Mouse (Mus musculus) liver, postnatal 0 days (tissue): ENCODE measurements around the gene Slc6a20a. TPM values are rescaled to one million over a fixed set of nuclear protein-coding genes. Genes with fewer than 3 reads are reported as not detected.
A peak's percentile ranks its signal among the peaks of the same experiment; 100 is the strongest.

Source experiments
- ATAC-seq: fragments of 200-750 bp; cut with Nextera tagmentation; 2 replicates; pipeline ENCODE4 v1.8.0; 2017; ENCODE audit warnings: mild to moderate bottlenecking, moderate library complexity
- DNase-seq: peaks from one replicate; pipeline ENCODE4 v3.0.0-alpha.2; 2016
- H3K27ac ChIP-seq: fragments of 300-500 bp; sonication (generic); 2 replicates; pipeline ENCODE4 v1.5.1; 2014; ENCODE audit warnings: antibody characterized with exemption, moderate library complexity, mild to moderate bottlenecking, low read depth
- H3K27me3 ChIP-seq: fragments of 300-500 bp; sonication (generic); 2 replicates; pipeline ENCODE4 v1.6.1; 2014; ENCODE audit warnings: low read length, control low read depth, mixed read lengths; ENCODE audit not compliant: insufficient read depth
- H3K36me3 ChIP-seq: fragments of 300-500 bp; sonication (generic); replicated peaks from 2 replicates; pipeline ENCODE4 v1.6.1; 2014; ENCODE audit warnings: mild to moderate bottlenecking, control low read depth, low read length, moderate library complexity, mixed read lengths; ENCODE audit not compliant: insufficient read depth
- H3K4me1 ChIP-seq: fragments of 300-500 bp; sonication (generic); 2 replicates; pipeline ENCODE4 v1.6.1; 2014; ENCODE audit warnings: antibody characterized with exemption, mild to moderate bottlenecking, control low read depth; ENCODE audit not compliant: insufficient read depth
- H3K4me2 ChIP-seq: fragments of 300-500 bp; sonication (generic); 2 replicates; pipeline ENCODE4 v1.6.1; 2014; ENCODE audit warnings: low read depth, mild to moderate bottlenecking, low read length, moderate library complexity, mixed read lengths
- H3K4me3 ChIP-seq: fragments of 300-500 bp; sonication (generic); 2 replicates; pipeline ENCODE4 v1.5.1; 2014; ENCODE audit warnings: low read depth, low read length
- H3K9ac ChIP-seq: fragments of 300-500 bp; sonication (generic); replicated peaks from 2 replicates; pipeline ENCODE4 v1.6.1; 2014; ENCODE audit warnings: mild to moderate bottlenecking, moderate library complexity
- H3K9me3 ChIP-seq: fragments of 300-500 bp; sonication (generic); 2 replicates; pipeline ENCODE4 v1.6.1; 2016; ENCODE audit warnings: mild to moderate bottlenecking, control low read depth, low read length, mixed read lengths
- CTCF ChIP-seq: sonication (generic); IDR thresholded peaks from 2 replicates; pipeline ENCODE4 v1.5.1; 2016; ENCODE audit warnings: antibody characterized with exemption, low read depth
- EP300 ChIP-seq: IDR thresholded peaks from 2 replicates; pipeline ENCODE4 v1.6.1; 2016; ENCODE audit warnings: antibody characterized with exemption, low read depth, mild to moderate bottlenecking
- WGBS: fragments of 180-500 bp; shearing (Covaris S2); extraction: QIAGEN DNeasy Blood & Tissue Kit; methylation state at CpG from one replicate; pipeline ENCODE4 v1.1.7; 2014; ENCODE audit not compliant: insufficient replicate concordance; 5-methylcytosine and 5-hydroxymethylcytosine counted together
- polyA plus RNA-seq: library from polyadenylated mRNA; unstranded; fragments of >200 nt; fragmentation: Nextera tagmentation; extraction: Ambion mirVana; gene quantifications from 2 replicates; pipeline ENCODE4 v1.2.1, GENCODE M21; 2015

The Slc6a20a gene
- polyA plus RNA-seq, 1 experiment from 2014 or later: 2.3 TPM

- ATAC-seq (no peak), DNase-seq (no peak)
- no peak for TF ChIP-seq CTCF
- no peak for TF ChIP-seq EP300
- no peak overlapping the region for H3K27ac ChIP-seq
- peaks cover 12% of the 10 kb centered on the region; the same call in 1 of the 2 replicates for H3K36me3 ChIP-seq
- no peaks in the 10 kb centered on the region for H3K27me3 ChIP-seq
- no peak overlapping the region for H3K9ac ChIP-seq
- H3K4me2 ChIP-seq: no peak overlapping the region
- no peaks in the 10 kb centered on the region for H3K4me1 ChIP-seq
- H3K4me3 ChIP-seq: no peak overlapping the region
- no peaks in the 10 kb centered on the region for H3K9me3 ChIP-seq
- 83% methylated on average over 2 of the region's 2 CpGs for WGBS
Observed at GRCm38 (mm10) chr9:123597376-123597775, 81.3 kb downstream of the Slc6a20a start.

GRCm38 (mm10) chr9:123596910-123597309, 81.8 kb downstream of the Slc6a20a start:
- Histone ChIP-seq H3K4me1 (no peaks in the 10 kb centered on the region), H3K27me3 (no peaks in the 10 kb centered on the region), H3K27ac (no peak overlapping the region), H3K9ac (no peak overlapping the region), H3K4me2 (no peak overlapping the region), H3K36me3 (peaks cover 12% of the 10 kb centered on the region; the same call in 1 of the 2 replicates), H3K4me3 (no peak overlapping the region), H3K9me3 (no peaks in the 10 kb centered on the region)
- no peak for TF ChIP-seq CTCF
- TF ChIP-seq EP300: no peak
- WGBS: 98% methylated on average over 2 of the region's 2 CpGs
- ATAC-seq: no peak
- DNase-seq: no peak

DNA sequence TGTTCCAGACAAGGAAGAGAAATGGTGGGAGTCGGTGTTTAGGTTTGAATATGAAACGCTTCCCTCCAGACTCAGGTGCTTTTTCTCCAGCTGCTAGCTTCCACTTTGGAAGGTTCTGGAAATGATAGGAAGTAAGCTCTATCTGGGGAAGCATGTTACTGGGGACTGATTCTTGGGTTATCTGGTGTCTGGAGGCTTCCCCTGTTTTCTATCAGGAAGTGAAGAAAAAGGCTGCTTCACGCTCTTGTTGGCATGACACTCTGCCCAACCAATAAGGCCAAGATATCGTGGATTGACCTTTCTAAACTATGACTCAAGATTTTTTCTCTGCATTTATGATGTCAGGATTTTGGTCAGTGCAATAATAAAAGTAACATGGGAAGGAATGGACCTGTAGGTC, 83.5 kb downstream of the Slc6a20a start:
- no peak for ATAC-seq
- WGBS: 65% methylated on average over 4 of the region's 4 CpGs
- H3K27me3 ChIP-seq: no peaks in the 10 kb centered on the region
- no peaks in the 10 kb centered on the region for H3K4me1 ChIP-seq
- no peak overlapping the region for H3K4me3 ChIP-seq
- no peaks in the 10 kb centered on the region for H3K9me3 ChIP-seq
- DNase-seq: no peak
- no peak overlapping the region for H3K4me2 ChIP-seq
- no peak overlapping the region for H3K9ac ChIP-seq
- no peak overlapping the region for H3K27ac ChIP-seq
- H3K36me3 ChIP-seq: peaks cover 16% of the 10 kb centered on the region; the same call in 1 of the 2 replicates
- TF ChIP-seq EP300 (no peak), CTCF (no peak)

- no peak overlapping the region for H3K9ac ChIP-seq
- H3K27me3 ChIP-seq: no peaks in the 10 kb centered on the region
- H3K4me3 ChIP-seq: no peak overlapping the region
- 44% methylated on average over 7 of the region's 7 CpGs for WGBS
- no peak overlapping the region for H3K27ac ChIP-seq
- peaks cover 6% of the 10 kb centered on the region; the same call in 1 of the 2 replicates for H3K4me1 ChIP-seq
- TF ChIP-seq CTCF (no peak), EP300 (no peak)
- ATAC-seq (peak; percentile 36; the same call in 1 of the 2 replicates), DNase-seq (no peak)
- peak overlapping the region; percentile 22; the same call in 1 of the 2 replicates for H3K4me2 ChIP-seq
- H3K36me3 ChIP-seq: peaks cover 29% of the 10 kb centered on the region
- no peaks in the 10 kb centered on the region for H3K9me3 ChIP-seq
Observed at GRCm38 (mm10) chr9:123589240-123589910, 89.3 kb downstream of the Slc6a20a start.

Other genes with a start within 250 kb of the Slc6a20a start
- 11.9 and 12.4 TPM in 2 replicates for gene Limd1, start 200.2 kb downstream of the Slc6a20a start, polyA plus RNA-seq
- 21.0 and 22.2 TPM in 2 replicates for gene Sacm1l, start 149.1 kb downstream of the Slc6a20a start, polyA plus RNA-seq
- gene Slc6a20b, start 46.3 kb downstream of the Slc6a20a start, polyA plus RNA-seq: 0.09 and 0.16 TPM in 2 replicates
- gene Ccr9, start 446 bp downstream of the Slc6a20a start, polyA plus RNA-seq: 0.19 and 0.23 TPM in 2 replicates
- 16.6 and 16.8 TPM in 2 replicates for gene Lztfl1, start 38.8 kb upstream of the Slc6a20a start, polyA plus RNA-seq
- gene Cxcr6, start 127.6 kb upstream of the Slc6a20a start, polyA plus RNA-seq: 0.49 and 0.56 TPM in 2 replicates
- 3.3 and 4.3 TPM in 2 replicates for gene Fyco1, start 173.0 kb upstream of the Slc6a20a start, polyA plus RNA-seq
- gene Xcr1, start 183.1 kb upstream of the Slc6a20a start, polyA plus RNA-seq: 0.11 TPM in 2 replicates